Mouse (Mus musculus) CH12.LX (cell line): Measurements from ENCODE around the gene Rtkn2.

Experiments used
- BHLHE40 ChIP-seq: IDR thresholded peaks from 2 replicates; pipeline ENCODE4 v1.6.1; 2011; ENCODE audit warnings: mild to moderate bottlenecking, low read depth, low read length, improper control_type of control experiment
- CHD2 ChIP-seq: IDR thresholded peaks from 2 replicates; pipeline ENCODE4 v1.6.1; 2011; ENCODE audit warnings: low read length, improper control_type of control experiment
- CTCF ChIP-seq, 2 experiments: IDR thresholded peaks in 1 of 2; conservative IDR thresholded peaks in 1 of 2; 2 replicates each; pipeline ENCODE4 v1.5.1; 2011 to 2012; ENCODE audit warnings: low read depth in 2 of 2, low read length in 2 of 2, improper control_type of control experiment in 1 of 2, inconsistent platforms in 1 of 2, mild to moderate bottlenecking in 1 of 2, moderate library complexity in 1 of 2
- ELF1 ChIP-seq: IDR thresholded peaks from 2 replicates; pipeline ENCODE4 v1.6.1; 2014; ENCODE audit warnings: low read depth, mild to moderate bottlenecking, inconsistent platforms, low read length, improper control_type of control experiment
- ETS1 ChIP-seq: conservative IDR thresholded peaks from 2 replicates; pipeline ENCODE4 v1.6.1; 2012; ENCODE audit warnings: low read depth, mild to moderate bottlenecking, inconsistent platforms, low read length, improper control_type of control experiment, moderate library complexity
- KAT2A ChIP-seq: IDR thresholded peaks from 2 replicates; pipeline ENCODE4 v1.6.1; 2012; ENCODE audit warnings: low read length, improper control_type of control experiment, inconsistent platforms; ENCODE audit not compliant: insufficient replicate concordance
- MAX ChIP-seq: IDR thresholded peaks from 2 replicates; pipeline ENCODE4 v1.6.1; 2011; ENCODE audit warnings: low read length, improper control_type of control experiment
- NELFE ChIP-seq: IDR thresholded peaks from 2 replicates; pipeline ENCODE4 v1.6.1; 2011; ENCODE audit warnings: low read depth, low read length, improper control_type of control experiment
- PAX5 ChIP-seq: IDR thresholded peaks from 2 replicates; pipeline ENCODE4 v1.6.1; 2012; ENCODE audit warnings: low read length, inconsistent platforms, mixed read lengths
- POLR2A ChIP-seq: IDR thresholded peaks from 2 replicates; pipeline ENCODE4 v1.6.1; 2011; ENCODE audit warnings: low read depth, mild to moderate bottlenecking, improper control_type of control experiment, low read length
- TBP ChIP-seq: conservative IDR thresholded peaks from 2 replicates; pipeline ENCODE4 v1.6.1; 2011; ENCODE audit warnings: low read depth, low read length, improper control_type of control experiment
- ZKSCAN1 ChIP-seq: IDR thresholded peaks from 2 replicates; pipeline ENCODE4 v1.6.1; 2012; ENCODE audit warnings: low read depth, inconsistent platforms, low read length, improper control_type of control experiment, borderline replicate concordance

DNA sequence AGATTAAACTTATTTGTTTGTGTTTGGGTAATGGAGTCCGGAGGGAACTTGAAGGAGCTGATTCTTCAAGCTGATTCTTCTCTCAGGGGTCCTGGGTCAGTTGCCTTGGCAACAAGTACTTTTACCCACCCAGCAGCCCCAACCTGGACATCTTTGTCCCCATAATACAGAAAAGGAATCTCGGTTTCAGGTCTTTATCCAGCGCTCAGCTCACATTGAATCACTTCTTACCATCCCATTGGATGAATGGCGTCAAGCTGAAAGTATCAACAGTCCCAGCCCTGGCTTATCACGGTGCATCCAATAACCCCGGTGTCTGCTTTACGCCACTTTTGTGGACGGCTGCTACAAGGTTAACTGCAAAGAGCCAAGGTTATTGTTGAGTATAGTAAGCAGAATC lies 89.1 kb downstream of the Rtkn2 start:
- TF ChIP-seq POLR2A = no peak
- TF ChIP-seq ZKSCAN1 = no peak
- no peak for TF ChIP-seq BHLHE40
- no peak for TF ChIP-seq CTCF (conservative IDR thresholded peaks at IDR 0.05 in 1 of 2, IDR thresholded peaks at IDR 0.05 in 1 of 2; ENCODE audit: low read depth in 2 of 2, low read length in 2 of 2)
- TF ChIP-seq MAX = no peak
- TF ChIP-seq PAX5 = no peak
- no peak for TF ChIP-seq TBP
- TF ChIP-seq ETS1 = no peak
- TF ChIP-seq CHD2 = no peak
- TF ChIP-seq ELF1 = no peak
- no peak for TF ChIP-seq KAT2A
- TF ChIP-seq NELFE = no peak
